Mouse (Mus musculus) spleen, postnatal 4 days (tissue): ENCODE data around the gene Nemf.
A peak's percentile ranks its signal among the peaks of the same experiment; 100 is the strongest.
"Not testable (repeated sequence)": the region's sequence is repeated elsewhere in the genome, so short reads cannot be mapped to it uniquely, and the experiment has no call there.

ENCODE experiments used
- DNase-seq, 2 experiments: peaks; one replicate each; pipeline ENCODE4 v3.0.0; 2022; ENCODE audit warnings: low spot score in 2 of 2

Nemf gene

DNA sequence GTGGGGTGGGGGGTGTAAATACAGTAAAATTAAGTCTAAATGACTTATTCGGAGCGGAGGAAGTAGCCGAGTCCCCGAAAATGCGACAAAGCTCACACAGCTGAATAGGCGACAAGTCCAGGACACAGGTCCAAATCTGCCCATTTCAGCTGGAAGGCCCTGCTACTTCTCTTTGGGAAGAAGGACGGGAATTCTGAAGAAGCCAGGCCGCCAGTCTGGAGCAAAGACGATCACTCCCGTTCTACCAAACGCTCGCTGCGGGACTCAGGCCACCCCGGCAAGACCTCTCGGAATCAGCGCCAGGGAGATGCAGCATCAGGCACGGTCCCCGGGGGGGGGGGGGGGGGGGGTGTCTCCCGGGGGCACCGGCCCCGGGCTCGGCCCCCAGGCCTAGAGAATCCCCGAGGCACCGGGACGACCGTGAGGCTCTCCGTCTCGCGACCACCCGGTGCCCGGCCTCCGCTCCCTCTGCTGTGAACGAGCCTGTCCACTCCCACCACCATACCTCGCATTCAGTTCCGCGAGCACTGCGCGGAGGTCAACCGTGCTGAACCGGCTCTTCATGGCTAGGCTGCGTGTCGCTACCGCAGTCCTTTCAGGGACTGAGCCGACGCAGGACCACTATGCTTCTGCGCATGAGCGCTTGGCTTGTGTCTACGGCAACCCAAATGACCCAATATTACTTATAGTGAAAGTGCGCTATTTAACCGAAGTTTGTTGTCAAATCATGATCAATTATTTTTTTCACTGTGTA is at the start of gene Nemf:
Gene Nemf, minus strand, starts transcription at position 620 of the 754 bp plus-strand sequence.
- DNase-seq: peak; percentile 85 to 89

DNA sequence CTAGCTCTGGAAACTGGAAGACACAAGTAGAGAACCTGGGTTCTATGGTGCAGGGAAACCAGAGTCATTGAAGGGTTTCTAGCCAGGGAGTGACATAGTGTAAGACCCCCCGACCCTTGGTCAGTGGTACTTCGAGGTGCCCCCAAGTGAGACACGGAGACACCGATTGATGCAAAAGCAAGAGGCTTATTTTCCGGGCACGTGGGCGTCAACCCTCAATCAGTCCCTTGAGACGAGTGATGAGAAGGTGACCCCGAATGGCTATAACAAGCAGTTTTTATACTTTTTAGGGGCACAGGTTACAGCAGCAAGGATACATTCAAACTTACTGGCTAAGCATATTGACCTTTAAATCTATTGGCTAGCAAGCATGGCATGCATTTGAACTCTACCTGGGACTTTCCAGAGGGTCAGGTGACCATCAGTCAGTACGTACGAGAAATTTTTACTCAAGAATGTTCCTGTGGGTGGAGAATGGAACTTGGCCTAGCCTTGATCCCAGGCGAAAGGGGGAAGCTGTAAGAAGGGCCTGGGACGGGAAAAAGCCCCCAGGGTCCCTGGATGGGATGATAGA is 45.7 kb upstream of the Nemf start:
- DNase-seq: no peak

DNA sequence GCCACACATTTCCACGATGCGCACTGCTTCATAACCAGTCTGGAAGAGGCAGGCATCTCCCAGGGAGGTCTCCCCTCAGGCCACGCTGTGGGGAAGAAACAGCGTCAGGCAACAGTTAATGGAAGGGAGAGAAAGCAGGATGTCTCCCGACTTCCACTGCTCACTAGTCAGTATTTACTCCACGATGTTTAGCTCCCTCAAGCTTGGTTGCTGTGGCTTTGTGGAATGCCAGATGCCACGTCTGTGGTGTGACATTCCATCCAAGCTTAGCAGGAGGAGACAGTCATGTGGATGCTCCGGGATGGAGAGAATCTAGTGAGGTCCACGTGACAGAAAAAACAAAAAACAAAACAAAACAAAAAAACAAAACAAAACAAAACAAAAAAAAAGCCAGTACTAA is 45.1 kb upstream of the Nemf start:
- no peak for DNase-seq

DNA sequence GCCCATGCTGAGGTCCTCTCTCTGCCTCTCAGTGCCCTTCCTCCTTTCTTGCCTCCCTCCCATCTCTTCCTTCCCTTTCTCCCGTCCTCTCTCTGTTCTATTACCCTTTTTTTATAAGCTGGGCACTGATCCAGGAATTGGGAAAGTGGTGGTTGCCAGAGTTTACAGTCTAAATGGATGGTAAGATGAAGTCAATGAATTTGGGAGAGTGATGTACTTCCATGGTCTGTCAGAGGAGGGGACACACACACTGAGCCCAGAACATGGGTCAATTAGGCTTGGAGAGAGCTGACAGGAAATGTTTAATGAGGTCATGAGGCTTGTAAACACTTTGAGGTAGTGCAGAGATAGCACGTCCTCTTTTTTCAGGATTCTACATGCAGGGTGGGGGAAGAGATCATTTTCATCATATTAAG is 43.9 kb upstream of the Nemf start:
- no peak for DNase-seq

DNA sequence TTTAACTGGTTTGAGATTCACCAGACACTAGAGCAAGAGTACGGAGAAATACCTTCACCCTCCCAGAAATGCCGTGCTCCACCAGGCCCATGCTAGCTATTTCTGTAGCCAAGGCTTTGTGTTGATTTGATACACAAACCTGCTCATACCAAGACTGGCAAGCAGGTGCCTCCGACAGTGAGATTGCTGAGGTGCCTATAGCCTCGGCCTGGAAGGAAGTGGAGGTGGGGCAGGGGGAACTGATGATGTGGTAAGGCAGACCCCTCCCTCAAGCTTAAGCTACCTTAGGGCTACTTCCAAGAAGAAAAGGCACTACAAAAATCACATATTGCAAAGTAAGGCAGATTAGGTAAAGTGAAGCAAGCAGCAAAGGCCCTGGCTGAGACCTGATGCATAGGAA is 43.4 kb upstream of the Nemf start:
- no peak for DNase-seq

DNA sequence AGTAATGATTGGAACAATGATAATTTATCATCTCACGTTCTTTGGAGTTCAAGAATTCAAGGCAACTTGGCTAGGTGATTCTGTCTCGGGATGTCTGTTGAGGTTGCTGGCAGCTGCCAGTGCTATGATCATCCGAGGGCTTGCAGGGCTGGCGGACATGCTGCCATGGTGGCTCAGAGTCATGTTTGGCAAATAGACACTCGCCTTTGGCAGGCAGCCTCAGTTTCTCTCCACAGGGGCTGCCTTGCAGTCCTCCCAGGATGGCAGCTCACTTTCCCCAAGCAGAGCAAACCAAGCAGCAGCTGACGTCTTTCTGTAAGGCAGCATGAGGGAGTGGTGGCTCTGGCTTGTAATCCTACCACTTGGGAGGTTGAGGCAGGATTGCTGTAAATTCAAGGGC is 37.5 kb upstream of the Nemf start:
- no peak for DNase-seq

DNA sequence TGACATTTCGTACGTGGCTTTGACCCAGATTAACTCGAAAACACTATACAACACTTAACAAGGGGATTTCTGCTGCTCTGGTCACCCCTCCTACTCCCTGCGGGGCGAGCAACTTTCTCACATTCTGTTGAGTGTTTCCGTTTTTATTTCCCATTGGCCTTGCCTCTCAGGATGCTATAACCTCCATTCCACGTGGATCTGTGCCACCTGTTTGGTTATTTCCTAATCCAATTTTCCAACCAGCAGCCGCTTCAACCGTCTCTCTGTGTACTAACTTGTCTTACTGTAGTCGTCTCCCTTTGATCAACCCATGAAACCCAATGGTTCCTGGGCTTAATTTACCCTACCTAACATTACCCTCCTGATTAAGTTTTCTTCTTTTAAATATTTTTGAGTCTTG is 36.1 kb upstream of the Nemf start:
- DNase-seq: no peak

DNA sequence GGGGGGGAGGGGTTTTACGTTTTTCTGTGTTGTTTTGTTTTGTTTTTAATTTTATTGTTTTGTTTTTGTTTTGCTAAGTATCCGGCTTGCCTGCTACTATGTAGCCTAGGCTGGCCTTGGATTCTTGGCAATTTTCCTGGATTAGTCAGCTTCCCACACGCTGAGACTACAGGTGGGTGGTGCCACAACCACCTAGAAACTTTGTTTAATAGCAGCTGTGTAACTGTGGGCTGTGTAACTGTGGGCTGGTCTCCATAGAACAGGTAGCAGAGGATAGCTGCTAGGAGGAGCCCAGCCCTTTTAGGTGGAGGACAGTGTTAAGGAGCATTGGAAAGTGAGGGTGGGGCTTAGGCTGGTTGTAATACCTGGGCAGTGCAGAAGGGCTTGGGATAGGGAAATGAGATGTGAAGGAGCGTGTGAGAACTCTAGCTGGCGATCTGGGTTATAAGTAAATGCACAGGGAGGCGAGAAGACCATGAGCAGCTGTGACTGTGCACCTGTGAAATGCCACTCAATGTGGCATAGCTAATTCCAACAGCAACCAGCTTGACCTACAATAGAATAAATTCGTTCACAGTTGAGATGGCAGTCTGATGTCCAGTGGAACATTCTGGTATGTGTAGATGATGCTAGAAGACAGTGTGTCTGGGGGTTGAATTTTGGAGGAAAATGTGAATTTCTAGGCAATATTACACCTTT is 33.2 kb upstream of the Nemf start:
- no peak for DNase-seq

DNA sequence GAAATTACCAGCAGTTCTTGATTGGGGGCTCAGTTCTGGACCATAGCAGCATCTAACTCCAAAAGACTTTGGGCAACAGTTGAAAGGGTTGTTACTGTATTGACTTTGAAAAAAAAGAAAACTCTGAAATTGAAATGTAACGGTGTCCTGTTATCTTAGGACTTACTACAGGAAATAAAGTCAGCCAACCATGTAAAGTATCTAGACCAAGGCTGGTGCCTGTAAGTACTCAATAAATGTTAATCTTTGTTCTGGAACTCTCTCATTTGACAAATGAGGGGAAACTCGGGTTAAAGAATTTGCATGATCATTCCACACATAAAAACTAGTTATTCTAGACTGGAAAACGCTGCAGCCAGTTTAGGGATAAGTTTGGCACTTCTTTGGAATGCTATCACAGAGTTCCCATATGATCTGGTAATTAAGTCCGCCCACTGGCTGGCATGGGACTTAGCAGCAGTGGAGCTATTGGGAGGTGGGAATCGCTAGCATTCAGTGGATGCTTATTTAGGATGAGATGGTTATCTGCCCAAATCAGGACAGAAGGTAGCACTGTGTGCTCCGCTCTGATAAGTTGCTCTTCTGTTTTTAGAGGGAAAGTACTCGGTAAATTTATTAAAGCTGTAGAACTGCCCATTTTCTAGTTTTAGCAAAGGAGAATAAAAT is 32.4 kb upstream of the Nemf start:
- no peak for DNase-seq

DNA sequence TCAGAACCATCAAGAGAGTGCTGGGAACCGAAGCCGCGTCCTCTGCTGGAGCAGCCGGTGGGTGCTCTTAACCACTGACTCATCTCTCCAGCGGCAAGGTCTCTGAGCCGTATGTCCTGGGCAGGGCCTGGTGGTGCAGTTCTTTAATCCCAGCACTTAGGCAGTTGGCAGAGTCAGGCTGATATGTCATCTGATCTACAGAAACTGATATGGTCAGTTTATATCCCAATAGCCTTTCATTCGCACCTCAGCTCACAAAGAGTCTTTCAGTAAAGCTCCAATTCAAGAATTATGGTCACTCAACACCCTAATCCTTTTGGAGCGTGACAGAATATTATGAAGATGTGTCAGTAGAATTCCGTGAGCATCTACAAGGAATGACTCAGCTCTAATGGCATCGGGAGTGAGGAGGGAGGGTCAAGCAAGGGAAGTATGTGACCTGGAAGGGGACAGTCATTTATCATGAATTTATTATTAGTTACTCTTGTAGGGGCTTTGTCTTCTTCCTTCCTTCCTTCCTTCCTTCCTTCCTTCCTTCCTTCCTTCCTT is 31.4 kb upstream of the Nemf start:
- no peak for DNase-seq

DNA sequence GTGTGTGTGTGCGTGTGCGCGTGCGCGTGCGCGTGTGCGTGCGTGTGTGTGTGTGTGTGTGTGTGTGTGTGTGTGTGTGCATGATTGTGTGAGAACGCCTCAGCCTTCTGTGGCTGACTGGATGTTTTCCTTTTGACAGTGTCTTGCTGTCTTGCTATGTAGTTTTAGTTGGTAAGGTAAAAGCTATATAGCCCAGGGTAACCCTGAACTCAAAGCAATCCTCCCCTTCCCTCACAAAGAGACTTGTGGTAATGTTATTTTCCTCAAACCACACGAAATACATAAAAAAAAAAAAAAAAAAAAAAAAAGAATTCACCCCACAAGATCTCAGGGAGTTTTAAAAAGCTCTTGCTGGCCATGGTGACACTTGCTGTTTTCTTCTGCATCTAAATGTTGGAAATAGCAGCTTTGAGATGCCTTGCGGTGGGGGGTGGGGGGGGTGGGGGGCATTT is 29.3 kb upstream of the Nemf start:
- not testable (repeated sequence) for DNase-seq

DNA sequence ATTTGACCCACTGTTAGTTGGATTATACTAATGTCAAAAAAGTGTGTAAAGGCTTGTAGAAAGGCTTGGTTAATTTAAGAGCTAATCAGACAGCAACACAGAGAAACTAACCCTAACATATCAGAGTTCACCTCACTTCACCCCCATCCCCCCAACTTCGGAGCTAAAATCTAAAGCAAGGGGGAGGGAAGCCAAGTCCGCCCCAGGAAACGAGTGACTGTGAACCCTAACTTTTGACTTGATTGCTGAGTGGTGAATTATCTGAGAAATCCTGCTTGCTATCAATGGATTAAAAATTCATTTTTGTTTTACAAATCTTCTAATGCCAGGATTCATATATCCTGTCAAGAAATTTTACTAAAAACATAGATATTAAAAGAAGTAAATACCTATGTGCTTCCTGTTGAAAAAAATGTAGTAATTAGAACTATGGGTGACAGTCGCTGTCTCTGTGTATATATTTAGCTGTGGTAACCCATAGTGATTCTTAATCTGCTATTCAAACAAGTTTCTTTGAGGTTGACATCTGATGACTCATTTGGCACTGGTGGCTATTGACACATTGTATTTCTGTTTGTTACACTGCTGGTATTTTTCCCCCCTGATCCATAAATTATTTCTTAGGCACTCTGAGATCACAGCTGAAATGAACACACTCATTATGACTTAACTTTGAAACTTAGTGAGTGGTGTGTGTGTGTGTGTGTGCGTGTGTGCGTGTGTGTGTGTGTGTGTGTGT is 28.7 kb upstream of the Nemf start:
- no peak for DNase-seq

DNA sequence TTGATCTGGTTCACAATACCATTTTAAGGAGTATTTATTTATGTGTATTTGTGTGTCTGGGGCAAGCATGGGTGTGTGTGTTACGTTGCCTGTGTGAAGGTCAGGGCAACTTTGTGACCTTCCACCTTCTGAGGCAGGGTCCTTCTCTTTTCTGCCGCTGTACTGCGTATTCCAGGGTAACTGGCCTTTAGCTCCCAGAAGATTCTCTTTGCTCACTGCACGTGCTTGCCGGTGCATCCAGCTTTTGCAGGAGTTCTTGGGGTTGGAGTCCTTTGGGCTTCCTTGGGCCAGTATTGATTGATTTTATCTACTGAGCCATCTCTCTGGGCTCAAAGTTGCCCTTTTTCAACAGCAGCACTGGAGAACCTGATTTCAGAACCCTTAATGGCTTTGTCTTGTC is 27.6 kb upstream of the Nemf start:
- DNase-seq: no peak

DNA sequence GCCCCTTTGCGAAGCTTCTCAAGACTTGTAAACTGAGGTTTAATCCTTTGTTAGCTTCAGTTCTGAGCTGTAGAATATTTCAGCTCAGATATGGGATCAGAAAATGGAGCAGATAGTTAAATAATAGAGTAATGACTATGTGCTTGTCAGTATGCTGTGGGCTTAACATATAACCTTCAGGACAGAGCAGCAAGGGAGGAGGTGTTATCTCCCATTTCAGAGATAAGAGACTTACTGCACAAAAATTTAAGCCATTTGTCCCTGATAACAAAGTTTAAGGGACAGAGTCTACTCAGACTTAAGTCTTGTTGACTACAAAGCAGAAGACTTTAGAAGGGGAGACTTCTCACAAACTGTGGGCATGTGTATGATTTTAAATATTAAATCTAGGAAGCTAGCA is 25.9 kb upstream of the Nemf start:
- DNase-seq: no peak

DNA sequence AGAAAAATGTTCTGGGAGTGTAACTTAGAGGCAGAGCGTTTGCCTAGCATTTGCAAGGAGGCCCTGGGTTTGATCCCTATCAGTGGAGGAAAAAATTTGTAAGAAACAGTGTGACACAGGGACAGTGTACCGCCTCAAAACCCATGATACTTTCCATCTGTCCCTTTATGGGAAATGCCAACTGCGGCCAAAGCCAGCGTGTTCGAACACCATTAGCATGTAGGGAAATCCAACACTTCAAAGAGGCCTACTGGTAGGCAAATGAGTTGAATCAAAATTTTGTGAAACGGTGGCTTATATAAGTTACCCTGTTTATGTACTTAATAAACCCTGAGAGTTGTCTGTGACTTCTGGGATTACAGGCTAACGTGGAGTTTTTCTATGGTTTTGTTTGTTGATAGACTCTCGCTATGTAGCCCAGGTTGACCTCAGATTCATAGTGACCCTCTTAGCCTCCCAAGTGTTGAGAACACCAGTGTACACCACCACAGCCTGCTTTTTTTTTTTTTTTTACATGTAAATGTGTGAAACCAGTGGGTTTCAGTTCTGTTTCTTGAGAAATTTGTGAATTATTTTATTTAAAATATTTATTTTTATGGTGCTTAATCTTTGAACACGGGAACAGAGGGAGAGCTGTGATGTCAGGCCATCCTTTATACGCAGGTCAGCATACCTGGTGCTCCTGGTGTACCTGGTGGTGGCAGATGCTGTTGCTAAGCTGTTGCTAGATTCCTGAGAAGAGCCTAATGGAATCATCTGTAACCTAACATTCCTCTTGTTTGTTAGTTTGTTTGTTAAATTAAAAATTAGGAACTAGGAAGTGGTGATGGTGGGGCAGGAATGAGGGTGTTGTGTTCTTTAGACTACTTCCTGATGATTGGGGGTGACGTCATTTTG is 21.8 kb upstream of the Nemf start:
- DNase-seq: no peak

DNA sequence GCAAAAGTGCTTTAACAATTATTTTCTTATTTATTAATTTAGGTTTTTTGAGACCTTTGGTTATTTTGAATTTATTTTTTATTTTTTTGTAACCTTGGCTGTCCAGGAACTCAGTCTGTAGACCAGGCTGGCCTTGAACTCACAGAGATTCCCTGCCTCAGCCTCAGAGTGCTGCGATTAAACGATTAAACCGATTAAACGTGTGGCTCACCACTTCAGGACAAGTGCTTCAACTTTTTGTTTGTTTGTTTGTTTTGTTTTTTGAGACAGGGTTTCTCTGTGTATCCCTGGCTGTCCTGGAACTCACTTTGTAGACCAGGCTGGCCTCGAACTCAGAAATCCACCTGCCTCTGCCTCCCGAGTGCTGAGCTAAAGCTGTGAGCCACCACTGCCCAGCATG is 20.7 kb upstream of the Nemf start:
- DNase-seq: not testable (repeated sequence)

DNA sequence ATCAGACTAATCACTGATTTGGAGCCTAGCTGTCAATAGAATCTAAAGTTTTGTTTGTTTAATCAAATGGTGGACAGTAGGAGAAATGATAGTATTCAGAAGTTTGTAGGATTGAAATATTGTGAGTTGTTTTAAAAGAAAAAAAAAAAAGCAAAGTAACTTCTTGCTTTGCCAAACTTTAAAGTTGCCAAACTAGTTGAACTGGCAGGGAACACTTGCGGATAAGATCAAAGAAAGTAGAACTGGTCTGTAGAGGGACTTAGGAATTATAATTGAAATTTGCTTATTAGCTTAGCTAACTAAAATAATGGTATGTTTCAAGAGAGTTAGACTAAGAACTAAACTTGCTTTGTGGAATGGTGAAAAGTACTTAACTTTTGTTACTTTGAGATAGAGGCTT is 20.2 kb upstream of the Nemf start:
- no peak for DNase-seq

DNA sequence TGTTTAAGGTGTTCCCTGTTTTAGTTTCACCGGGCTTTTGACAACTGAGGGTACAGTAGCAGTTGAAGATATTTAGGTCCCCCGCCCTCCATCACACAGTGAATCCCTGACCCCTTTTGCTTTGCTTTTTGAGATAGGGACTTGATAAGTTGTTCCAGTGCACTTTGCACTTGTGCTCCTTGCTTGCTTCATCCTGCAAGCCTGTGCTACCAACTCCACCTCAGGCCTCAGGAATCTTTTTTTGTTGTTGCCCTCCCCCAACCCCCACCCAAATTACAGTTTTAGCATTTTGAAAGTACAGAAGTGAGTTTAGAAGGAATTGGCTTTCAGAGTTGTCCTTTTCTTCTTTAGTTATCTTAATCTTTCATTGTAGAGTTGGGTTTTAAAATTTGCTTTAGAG is 19.2 kb upstream of the Nemf start:
- DNase-seq: no peak

DNA sequence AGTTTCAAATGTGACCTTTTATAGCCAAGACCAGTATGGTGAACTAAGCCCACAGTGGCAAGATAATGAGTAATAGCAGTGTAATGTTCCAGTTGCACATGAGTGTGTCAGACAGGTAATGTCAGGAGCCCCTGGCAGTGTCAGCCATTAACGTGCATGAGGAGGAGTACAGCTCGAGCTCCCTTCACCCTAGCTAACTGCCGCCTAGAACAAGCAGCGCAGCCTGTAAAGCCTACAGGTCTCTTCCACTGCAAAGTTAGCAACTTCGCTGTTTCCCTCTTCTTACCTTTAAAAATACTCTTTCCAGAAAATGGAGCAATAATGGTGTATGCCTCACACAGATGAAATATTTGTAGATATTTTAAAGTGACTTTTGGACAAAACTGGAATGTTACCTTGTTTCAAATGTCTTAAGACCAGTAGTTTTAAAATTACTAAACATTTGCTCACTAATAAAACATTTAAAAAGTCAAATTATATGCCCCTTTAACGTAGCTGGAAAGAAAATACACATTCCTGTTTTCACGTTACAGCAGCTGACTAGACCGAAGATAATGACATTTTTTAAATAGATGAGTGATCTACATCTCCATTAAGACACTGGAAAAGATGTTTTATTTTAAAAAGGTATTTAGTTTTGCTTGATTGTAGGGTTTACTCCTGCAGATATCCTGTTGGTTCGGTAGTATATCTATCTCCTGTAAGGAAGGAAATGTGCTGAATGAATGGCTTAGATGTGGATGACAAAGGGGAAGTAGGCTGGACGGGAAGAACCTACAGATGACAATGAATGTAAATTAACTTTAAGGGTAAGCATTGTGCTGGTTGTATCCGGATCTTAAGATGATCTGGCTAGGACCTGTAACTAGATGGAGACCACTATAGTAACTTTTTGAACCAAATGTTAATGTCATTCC is 17.1 kb upstream of the Nemf start:
- peak in 1 of 2 experiments; percentile 64 for DNase-seq
